Mouse (Mus musculus) neural tube, embryonic 12.5 days (tissue): Measurements from ENCODE around the gene Spock2. TPM values are rescaled to one million over a fixed set of nuclear protein-coding genes. Genes with fewer than 3 reads are reported as not detected.

Experiments
- ATAC-seq: fragments of 200-750 bp; cut with Nextera tagmentation; 2 replicates; pipeline ENCODE4 v1.8.0; 2017; ENCODE audit warnings: low read depth, mild to moderate bottlenecking, moderate TSS enrichment, moderate library complexity; ENCODE audit not compliant: low FRiP score
- H3K27ac ChIP-seq: fragments of 300-500 bp; sonication (generic); 2 replicates; pipeline ENCODE4 v1.5.1; 2016
- H3K27me3 ChIP-seq: fragments of 300-500 bp; sonication (generic); replicated peaks from 2 replicates; pipeline ENCODE4 v1.6.1; 2016; ENCODE audit warnings: mild to moderate bottlenecking
- H3K36me3 ChIP-seq: fragments of 300-500 bp; sonication (generic); 2 replicates; pipeline ENCODE4 v1.6.1; 2016; ENCODE audit warnings: mild to moderate bottlenecking
- H3K4me1 ChIP-seq: fragments of 300-500 bp; sonication (generic); 2 replicates; pipeline ENCODE4 v1.6.1; 2016
- H3K4me2 ChIP-seq: fragments of 300-500 bp; sonication (generic); replicated peaks from 2 replicates; pipeline ENCODE4 v1.6.1; 2016; ENCODE audit warnings: mild to moderate bottlenecking
- H3K4me3 ChIP-seq: fragments of 300-500 bp; sonication (generic); 2 replicates; pipeline ENCODE4 v1.5.1; 2016
- H3K9ac ChIP-seq: fragments of 300-500 bp; sonication (generic); 2 replicates; pipeline ENCODE4 v1.6.1; 2016; ENCODE audit warnings: mild to moderate bottlenecking
- H3K9me3 ChIP-seq: fragments of 300-500 bp; sonication (generic); 2 replicates; pipeline ENCODE4 v1.6.1; 2016; ENCODE audit warnings: mild to moderate bottlenecking
- WGBS: fragments of 180-500 bp; shearing (Covaris S2); methylation state at CpG from one replicate; pipeline ENCODE4 v1.1.7; 2016; 5-methylcytosine and 5-hydroxymethylcytosine counted together
- polyA plus RNA-seq: library from polyadenylated mRNA; unstranded; fragments of >200 nt; fragmentation: Nextera tagmentation; extraction: Ambion mirVana; gene quantifications from 2 replicates; pipeline ENCODE4 v1.2.1, GENCODE M21; 2016

Spock2 gene
- 68.8 and 74.6 TPM in 2 replicates for polyA plus RNA-seq

DNA sequence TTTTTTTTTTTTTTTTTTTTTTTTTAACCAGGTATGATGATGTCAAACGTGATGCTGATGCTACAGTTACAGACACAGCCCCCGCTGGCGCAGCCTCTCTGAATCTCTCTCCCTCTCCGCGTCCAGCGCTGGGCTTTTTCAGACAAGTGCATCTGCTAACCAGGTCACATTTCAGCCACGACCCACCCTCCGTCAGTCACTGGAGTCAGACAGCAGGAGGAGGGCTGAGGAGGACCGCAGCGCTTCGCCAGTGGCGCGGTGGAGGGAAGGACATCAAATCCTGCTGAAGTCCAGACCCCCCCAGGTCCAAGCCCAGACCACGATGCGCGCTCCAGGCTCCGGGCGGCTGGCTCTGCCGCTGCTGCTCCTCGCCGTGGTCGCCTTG lies at the start of gene Spock2:
Gene Spock2, plus strand, starts transcription at position 74 of the 385 bp plus-strand sequence.
- ATAC-seq, result peak; percentile 57; the same call in 1 of the 2 replicates
- Histone ChIP-seq H3K9me3 (no peaks in the 10 kb centered on the region), H3K36me3 (no peaks in the 10 kb centered on the region), H3K27me3 (peaks cover 16% of the 10 kb centered on the region), H3K4me1 (peaks cover 35% of the 10 kb centered on the region), H3K4me3 (peak within 1 kb of the TSS; percentile 70), H3K9ac (peak within 1 kb of the TSS; percentile 85), H3K27ac (peak within 1 kb of the TSS; percentile 92), H3K4me2 (peak within 1 kb of the TSS; percentile 89)
- under 1% methylated on average over 22 of the region's 22 CpGs for WGBS

DNA sequence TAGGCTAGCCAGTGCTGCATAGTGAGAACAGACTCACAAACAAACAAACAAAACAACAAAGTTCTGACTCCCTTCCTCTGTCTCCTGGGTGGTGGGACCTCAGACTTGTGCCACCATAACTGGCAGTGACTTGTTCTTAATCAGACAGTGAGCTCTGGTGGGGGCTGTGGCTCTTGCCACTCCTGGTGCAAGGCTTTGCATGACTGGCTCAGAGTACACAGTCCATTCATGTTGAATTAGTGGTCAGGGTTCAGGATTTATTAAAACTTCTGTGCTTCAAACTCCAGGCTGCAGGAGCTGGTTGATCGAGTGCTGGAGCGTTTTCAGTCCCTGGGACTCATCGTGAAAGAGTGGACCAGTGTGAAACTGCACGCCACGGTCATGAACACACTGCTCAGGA lies 43.8 kb upstream of the Spock2 start:
- no peak overlapping the region for H3K27ac ChIP-seq
- no peak overlapping the region for H3K4me2 ChIP-seq
- H3K4me3 ChIP-seq, result no peak overlapping the region
- no peaks in the 10 kb centered on the region for H3K4me1 ChIP-seq
- H3K9ac ChIP-seq, result no peak overlapping the region
- no peaks in the 10 kb centered on the region; the same call in 1 of the 2 replicates for H3K36me3 ChIP-seq
- no peak for ATAC-seq
- peaks cover 8% of the 10 kb centered on the region; the same call in 1 of the 2 replicates for H3K9me3 ChIP-seq
- 90% methylated on average over 5 of the region's 5 CpGs for WGBS
- H3K27me3 ChIP-seq, result no peaks in the 10 kb centered on the region

DNA sequence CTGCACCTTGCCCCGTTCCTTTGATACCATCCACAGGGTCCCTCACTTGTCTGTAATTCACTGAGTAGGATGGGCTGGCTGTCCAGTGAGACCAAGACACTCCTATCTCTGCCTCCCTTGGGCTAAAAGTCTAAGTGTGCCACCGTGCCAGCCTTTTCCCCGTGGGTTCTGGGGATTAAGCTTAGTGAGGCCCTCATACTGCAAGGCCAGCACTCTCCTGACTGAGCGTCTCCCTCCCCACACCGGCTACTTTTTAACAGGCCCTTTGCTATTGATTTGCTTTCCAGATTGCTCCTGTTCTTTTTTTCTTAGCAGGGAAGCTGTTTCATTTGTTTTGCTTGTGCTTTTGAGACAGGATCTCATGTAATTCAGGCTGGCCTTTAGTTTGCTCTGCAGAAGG lies 43.1 kb upstream of the Spock2 start:
- Histone ChIP-seq H3K27me3 (no peaks in the 10 kb centered on the region), H3K9ac (no peak overlapping the region), H3K4me2 (no peak overlapping the region), H3K27ac (no peak overlapping the region), H3K4me3 (no peak overlapping the region), H3K4me1 (no peaks in the 10 kb centered on the region), H3K9me3 (0 out of 2 replicates have a peak, but pooled peaks cover 3% of the 10 kb centered on the region), H3K36me3 (no peaks in the 10 kb centered on the region)
- ATAC-seq, result no peak
- 50% methylated on average over 5 of the region's 5 CpGs for WGBS

DNA sequence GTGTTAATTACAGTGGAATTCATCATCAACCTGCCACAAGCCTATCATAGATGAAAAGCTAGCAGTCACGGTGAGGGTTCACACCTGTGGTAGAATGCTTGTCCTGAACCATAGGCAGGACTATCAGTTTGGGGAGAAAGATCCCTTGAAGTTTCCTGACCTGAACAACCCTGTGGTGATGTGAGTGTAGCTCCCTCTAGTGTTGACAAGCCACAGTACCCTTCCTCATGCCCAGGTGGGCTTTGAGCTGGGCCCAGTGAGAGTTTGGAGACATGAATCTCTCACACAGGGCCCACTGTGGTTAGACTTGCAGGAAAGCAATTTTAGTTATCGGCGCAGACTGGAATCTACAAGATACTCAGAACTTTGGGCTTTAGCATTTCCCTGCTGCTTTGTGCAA lies 39.5 kb upstream of the Spock2 start:
- Histone ChIP-seq H3K27me3 (no peaks in the 10 kb centered on the region), H3K4me3 (no peak overlapping the region), H3K4me2 (no peak overlapping the region), H3K36me3 (no peaks in the 10 kb centered on the region), H3K9me3 (no peaks in the 10 kb centered on the region), H3K9ac (no peak overlapping the region), H3K4me1 (no peaks in the 10 kb centered on the region), H3K27ac (no peak overlapping the region)
- no peak for ATAC-seq
- WGBS, result 71% methylated on average over 3 of the region's 3 CpGs

DNA sequence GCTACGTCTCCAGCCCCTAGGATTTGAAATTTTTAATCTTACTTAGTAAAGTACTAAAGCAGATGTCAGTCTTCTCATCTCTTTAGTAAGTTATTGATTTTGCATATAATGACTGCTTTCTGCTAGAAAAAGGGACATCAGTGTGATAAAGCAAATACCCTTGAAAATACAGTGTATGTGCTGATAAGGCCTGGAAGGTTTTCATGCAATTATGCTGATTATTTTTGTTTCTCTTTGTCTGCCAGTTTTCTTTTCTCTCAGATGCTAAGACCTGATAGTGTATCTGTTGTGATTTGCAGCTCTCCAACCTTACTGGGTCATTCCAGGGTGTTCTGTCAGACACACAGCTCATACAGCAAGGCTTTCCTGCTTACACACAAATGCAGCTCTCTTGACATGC lies 30.9 kb upstream of the Spock2 start:
- H3K9me3 ChIP-seq, result no peaks in the 10 kb centered on the region
- H3K9ac ChIP-seq, result no peak overlapping the region
- H3K27ac ChIP-seq, result no peak overlapping the region
- H3K4me1 ChIP-seq, result 0 out of 2 replicates have a peak, but pooled peaks cover 5% of the 10 kb centered on the region
- WGBS, result 81% methylated on average over 1 of the region's 1 CpGs
- no peak overlapping the region for H3K4me2 ChIP-seq
- no peak for ATAC-seq
- H3K4me3 ChIP-seq, result no peak overlapping the region
- no peaks in the 10 kb centered on the region for H3K36me3 ChIP-seq
- no peaks in the 10 kb centered on the region for H3K27me3 ChIP-seq

DNA sequence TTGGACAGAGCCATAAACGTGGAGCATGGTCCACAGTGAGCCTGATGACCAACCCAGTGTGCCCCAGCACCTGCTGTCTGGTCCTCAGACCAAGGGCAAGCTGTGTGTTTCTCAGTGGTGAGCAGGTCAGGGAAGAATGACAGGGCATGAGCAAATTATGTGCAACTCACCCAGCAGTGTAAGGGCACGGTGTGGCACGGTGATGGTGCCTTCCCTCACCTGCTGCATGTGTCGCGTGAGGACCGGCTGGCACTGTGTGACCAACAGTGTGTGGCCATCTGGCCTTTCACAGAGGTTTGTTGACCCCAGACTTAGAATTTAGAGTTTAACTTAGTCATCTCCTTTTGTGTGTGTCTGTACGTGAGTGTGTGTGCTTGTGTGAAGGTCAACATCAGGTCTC lies 28.8 kb upstream of the Spock2 start:
- Histone ChIP-seq H3K27me3 (no peaks in the 10 kb centered on the region), H3K36me3 (no peaks in the 10 kb centered on the region), H3K4me3 (no peak overlapping the region), H3K9me3 (no peaks in the 10 kb centered on the region), H3K4me1 (peaks cover 11% of the 10 kb centered on the region), H3K27ac (no peak overlapping the region), H3K9ac (no peak overlapping the region), H3K4me2 (no peak overlapping the region)
- no peak for ATAC-seq
- WGBS, result 95% methylated on average over 7 of the region's 7 CpGs

DNA sequence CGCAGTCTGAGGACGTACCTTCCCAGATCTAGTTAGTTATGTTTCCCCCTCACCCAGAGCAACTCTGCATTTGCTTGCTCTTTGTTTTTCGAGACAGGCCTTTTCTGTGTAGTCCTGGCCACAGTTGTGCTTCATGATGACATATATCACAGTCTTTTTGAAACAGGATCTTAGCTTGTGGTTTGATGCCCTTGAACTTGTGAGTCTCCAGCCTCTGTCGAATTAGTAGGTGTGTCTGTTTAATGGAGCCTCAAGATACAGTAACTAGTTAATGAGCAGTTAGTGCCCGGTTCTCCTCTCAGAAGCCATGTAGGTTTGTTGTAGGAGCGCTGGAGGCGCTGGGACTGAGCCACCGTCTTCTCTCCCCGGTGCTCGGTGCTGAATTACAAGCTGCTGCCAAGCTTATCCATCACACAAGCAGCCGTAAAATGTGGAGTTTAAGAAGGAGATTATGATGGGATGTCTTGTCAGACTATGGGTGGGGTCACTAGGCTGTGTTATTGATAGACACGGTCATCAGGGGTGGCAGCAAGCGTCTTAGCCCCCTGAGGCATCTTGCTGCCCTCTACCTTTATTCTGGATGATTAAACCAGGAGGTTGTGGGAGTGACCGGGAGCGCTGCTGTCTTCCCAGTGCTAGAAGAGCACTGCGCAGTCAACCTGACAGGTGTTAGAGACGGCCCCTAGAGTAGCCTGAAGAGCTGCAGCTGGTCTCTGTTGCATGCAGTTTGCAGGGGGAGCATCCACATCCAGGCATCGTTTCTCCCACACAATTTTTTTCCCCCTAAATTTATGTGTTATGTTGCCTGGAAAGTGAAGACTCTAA lies 28.1 kb upstream of the Spock2 start:
- no peaks in the 10 kb centered on the region for H3K27me3 ChIP-seq
- H3K9me3 ChIP-seq, result no peaks in the 10 kb centered on the region
- no peak overlapping the region for H3K9ac ChIP-seq
- no peak for ATAC-seq
- no peaks in the 10 kb centered on the region for H3K36me3 ChIP-seq
- H3K4me1 ChIP-seq, result peaks cover 11% of the 10 kb centered on the region
- no peak overlapping the region for H3K4me2 ChIP-seq
- WGBS, result 77% methylated on average over 18 of the region's 18 CpGs
- H3K27ac ChIP-seq, result no peak overlapping the region
- no peak overlapping the region for H3K4me3 ChIP-seq

DNA sequence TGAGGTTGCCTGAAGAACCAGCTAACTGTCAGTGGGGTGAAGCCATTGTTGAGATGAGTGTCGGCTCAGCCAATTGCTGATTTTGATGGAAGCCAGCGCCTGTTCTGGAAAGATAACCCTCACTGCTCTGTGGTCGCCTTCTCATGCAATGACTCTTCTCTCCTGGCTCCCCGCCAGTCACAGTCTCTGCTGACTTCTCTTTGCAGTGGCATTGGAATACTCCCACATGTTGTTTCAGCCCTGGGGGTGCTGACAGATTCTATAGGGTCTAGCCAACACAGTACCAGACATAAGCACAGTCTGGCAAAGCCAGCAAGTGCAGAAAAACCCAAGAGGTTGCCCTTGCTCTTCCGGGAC lies 27.5 kb upstream of the Spock2 start:
- Histone ChIP-seq H3K27ac (no peak overlapping the region), H3K9ac (no peak overlapping the region), H3K4me3 (no peak overlapping the region), H3K4me1 (peaks cover 11% of the 10 kb centered on the region), H3K9me3 (no peaks in the 10 kb centered on the region), H3K27me3 (no peaks in the 10 kb centered on the region), H3K36me3 (no peaks in the 10 kb centered on the region), H3K4me2 (no peak overlapping the region)
- WGBS, result 79% methylated on average over 5 of the region's 5 CpGs
- ATAC-seq, result no peak

DNA sequence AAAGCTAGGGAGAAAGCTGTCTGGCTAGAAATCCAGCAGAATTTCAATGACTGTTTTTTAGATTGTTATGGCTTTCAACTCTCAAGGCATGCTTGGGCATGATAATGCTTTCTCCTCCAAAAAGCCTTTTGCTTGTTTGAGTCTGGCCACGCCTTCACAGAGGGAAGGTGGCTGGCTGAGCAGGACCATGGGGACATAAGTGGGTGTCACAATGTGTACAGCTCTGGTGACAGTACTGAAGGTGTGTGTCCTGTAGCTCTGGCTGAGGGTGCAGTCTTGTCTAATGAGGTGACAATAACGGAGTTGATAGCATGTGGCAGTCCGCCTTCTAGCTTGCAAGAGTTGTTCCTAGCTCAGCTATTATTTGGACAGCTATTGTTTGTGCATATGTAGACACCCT lies 25.8 kb upstream of the Spock2 start:
- peaks cover 11% of the 10 kb centered on the region for H3K4me1 ChIP-seq
- H3K9me3 ChIP-seq, result no peaks in the 10 kb centered on the region
- H3K36me3 ChIP-seq, result no peaks in the 10 kb centered on the region
- no peaks in the 10 kb centered on the region for H3K27me3 ChIP-seq
- 75% methylated on average over 3 of the region's 3 CpGs for WGBS
- no peak overlapping the region for H3K4me3 ChIP-seq
- no peak for ATAC-seq
- no peak overlapping the region for H3K9ac ChIP-seq
- H3K4me2 ChIP-seq, result no peak overlapping the region
- no peak overlapping the region for H3K27ac ChIP-seq

DNA sequence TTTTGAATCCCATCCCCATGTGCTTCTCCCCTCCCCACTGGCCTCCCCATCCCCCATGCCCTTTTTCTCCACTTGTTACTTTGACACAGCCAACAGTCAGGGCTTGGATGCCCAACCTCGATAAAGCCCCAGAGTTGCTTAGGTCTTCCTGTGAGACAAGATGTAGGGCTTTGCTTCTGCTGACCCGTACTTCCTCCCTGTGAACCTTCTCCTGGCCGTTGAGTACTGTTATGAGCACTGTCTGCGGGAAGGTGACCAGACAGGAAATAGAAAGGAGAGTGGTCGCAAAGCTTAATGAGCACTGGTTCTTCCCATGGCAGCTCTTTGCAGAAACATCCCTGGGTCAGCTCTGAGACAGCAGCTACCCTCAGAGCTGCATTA lies 25.4 kb upstream of the Spock2 start:
- no peak overlapping the region for H3K4me2 ChIP-seq
- H3K27me3 ChIP-seq, result no peaks in the 10 kb centered on the region
- 56% methylated on average over 5 of the region's 5 CpGs for WGBS
- H3K4me1 ChIP-seq, result peaks cover 11% of the 10 kb centered on the region
- H3K27ac ChIP-seq, result no peak overlapping the region
- ATAC-seq, result no peak
- H3K9me3 ChIP-seq, result no peaks in the 10 kb centered on the region
- H3K9ac ChIP-seq, result no peak overlapping the region
- H3K4me3 ChIP-seq, result no peak overlapping the region
- no peaks in the 10 kb centered on the region for H3K36me3 ChIP-seq

DNA sequence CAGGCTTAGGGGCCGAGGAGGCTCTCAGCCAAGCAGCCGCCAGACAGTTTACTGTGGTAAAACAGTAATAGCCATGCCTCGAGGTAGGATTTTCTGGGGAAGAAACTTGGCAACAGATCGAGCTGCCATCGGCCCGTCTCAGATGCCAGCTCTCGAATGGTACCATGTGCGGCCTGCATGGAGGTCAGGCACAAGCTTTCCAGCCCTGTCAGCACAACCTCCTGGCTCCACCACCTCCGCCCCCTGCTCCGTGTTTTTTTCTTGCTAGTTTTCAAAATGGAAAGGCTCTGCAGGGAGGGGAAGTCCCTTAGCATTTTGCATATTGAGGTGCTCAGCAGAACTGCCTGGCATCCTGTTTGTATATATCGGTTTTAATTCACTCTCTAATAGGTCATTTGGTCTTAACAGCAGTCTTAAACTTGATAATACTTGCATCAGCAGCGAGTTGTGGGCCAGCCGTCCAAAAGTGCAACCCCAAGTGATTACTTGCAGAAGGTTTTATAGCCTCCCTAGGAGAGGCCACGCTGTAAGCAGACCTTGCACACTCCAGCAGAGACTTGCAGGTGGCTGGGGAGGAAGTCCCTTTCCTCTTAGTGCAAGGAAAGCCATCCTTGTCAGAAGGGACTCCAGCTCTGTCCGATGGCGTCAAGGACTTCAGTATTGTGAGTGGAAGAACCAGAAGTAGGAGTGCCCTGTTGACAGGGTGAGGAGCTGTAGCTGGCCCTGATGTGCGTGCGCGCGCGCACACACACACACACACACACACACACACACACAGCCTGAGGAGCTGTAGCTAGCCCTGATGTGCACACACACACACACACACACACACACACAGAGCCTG lies 24.8 kb upstream of the Spock2 start:
- no peak overlapping the region for H3K9ac ChIP-seq
- H3K9me3 ChIP-seq, result no peaks in the 10 kb centered on the region
- 66% methylated on average over 21 of the region's 21 CpGs for WGBS
- H3K4me2 ChIP-seq, result no peak overlapping the region
- no peak overlapping the region for H3K4me3 ChIP-seq
- H3K27me3 ChIP-seq, result no peaks in the 10 kb centered on the region
- ATAC-seq, result no peak
- peaks cover 11% of the 10 kb centered on the region for H3K4me1 ChIP-seq
- H3K27ac ChIP-seq, result no peak overlapping the region
- H3K36me3 ChIP-seq, result no peaks in the 10 kb centered on the region

DNA sequence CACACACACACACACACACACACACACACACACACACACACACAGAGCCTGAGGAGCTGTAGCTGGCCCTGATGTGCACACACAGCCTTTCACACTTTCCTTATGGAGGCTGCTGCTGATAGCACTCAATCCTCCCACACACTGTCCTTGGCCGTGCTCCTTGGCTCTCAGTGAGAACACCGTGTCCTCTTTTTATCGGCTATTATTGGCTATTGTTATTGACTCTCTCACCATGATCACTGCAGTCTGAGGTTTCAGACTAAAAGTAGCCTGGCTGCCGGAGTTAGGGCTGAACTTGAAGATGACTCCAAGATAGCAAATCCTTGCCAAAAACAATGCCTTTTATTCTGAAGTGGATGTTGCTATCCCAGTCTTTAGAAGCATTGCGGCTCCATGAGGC lies 24.1 kb upstream of the Spock2 start:
- WGBS, result 44% methylated on average over 5 of the region's 5 CpGs

More for the DNA sequence above, 24.1 kb upstream of the Spock2 start:
- no peak overlapping the region for H3K4me2 ChIP-seq
- H3K27ac ChIP-seq, result no peak overlapping the region
- no peaks in the 10 kb centered on the region for H3K36me3 ChIP-seq
- no peaks in the 10 kb centered on the region for H3K27me3 ChIP-seq
- peaks cover 11% of the 10 kb centered on the region for H3K4me1 ChIP-seq
- ATAC-seq, result no peak
- no peak overlapping the region for H3K4me3 ChIP-seq
- H3K9ac ChIP-seq, result no peak overlapping the region
- no peaks in the 10 kb centered on the region for H3K9me3 ChIP-seq
